Mouse (Mus musculus) kidney, embryonic 15.5 days (tissue): ENCODE measurements at regions not wholly inside any gene's neighbourhood (a gene's known extent, or its start where the extent isn't known, plus 50 kb on each side); places are given as distances from the start of the nearest gene placed in this dataset.
"Not testable (repeated sequence)": the region's sequence is repeated elsewhere in the genome, so short reads cannot be mapped to it uniquely, and the experiment has no call there.

Experiments used
- ATAC-seq: fragments of 200-750 bp; cut with Nextera tagmentation; replicated peaks from 2 replicates; pipeline ENCODE4 v1.8.0; 2017; ENCODE audit warnings: moderate TSS enrichment; ENCODE audit not compliant: low FRiP score
- H3K27ac ChIP-seq: fragments of 300-500 bp; sonication (generic); 2 replicates; pipeline ENCODE4 v1.5.1; 2015; ENCODE audit warnings: mild to moderate bottlenecking, inconsistent platforms
- H3K27me3 ChIP-seq: fragments of 300-500 bp; sonication (generic); 2 replicates; pipeline ENCODE4 v1.6.1; 2015; ENCODE audit warnings: inconsistent platforms
- H3K36me3 ChIP-seq: fragments of 300-500 bp; sonication (generic); 2 replicates; pipeline ENCODE4 v1.6.1; 2015; ENCODE audit warnings: inconsistent platforms
- H3K4me1 ChIP-seq: fragments of 300-500 bp; sonication (generic); 2 replicates; pipeline ENCODE4 v1.6.1; 2015; ENCODE audit warnings: inconsistent platforms
- H3K4me2 ChIP-seq: fragments of 300-500 bp; sonication (generic); 2 replicates; pipeline ENCODE4 v1.6.1; 2015; ENCODE audit warnings: moderate library complexity, mild to moderate bottlenecking, inconsistent platforms
- H3K4me3 ChIP-seq: fragments of 300-500 bp; sonication (generic); replicated peaks from 2 replicates; pipeline ENCODE4 v1.5.1; 2015; ENCODE audit warnings: mild to moderate bottlenecking, inconsistent platforms
- H3K9ac ChIP-seq: fragments of 300-500 bp; sonication (generic); 2 replicates; pipeline ENCODE4 v1.6.1; 2015; ENCODE audit warnings: mild to moderate bottlenecking, inconsistent platforms
- H3K9me3 ChIP-seq: fragments of 300-500 bp; sonication (generic); replicated peaks from 2 replicates; pipeline ENCODE4 v1.6.1; 2016; ENCODE audit warnings: inconsistent platforms
- WGBS: fragments of 180-500 bp; shearing (Covaris S2); methylation state at CpG from one replicate; pipeline ENCODE4 v1.1.7; 2015; ENCODE audit warnings: mixed read lengths; 5-methylcytosine and 5-hydroxymethylcytosine counted together

DNA sequence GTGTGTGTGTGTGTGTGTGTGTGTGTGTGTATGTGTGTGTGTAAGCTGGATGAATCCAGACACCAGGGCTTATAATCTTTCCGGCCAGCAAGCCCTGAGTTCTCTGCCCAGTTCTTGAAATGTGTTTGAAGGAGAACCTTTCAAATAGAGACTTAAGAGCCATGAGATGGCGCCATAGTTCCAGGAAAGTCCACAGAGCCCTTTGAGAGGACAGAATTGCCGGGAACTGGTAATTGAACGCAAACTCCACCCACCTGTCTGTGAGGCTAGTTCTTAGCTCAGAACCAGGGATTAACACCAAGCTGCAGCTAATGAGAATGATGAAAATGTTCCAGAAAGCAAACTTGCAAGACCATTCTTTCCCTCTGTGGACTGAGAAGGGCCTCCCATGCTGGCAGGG, 72.2 kb downstream of the Trim42 start:
- H3K4me3 ChIP-seq, result no peak overlapping the region
- WGBS, result 14% methylated on average over 4 of the region's 4 CpGs

DNA sequence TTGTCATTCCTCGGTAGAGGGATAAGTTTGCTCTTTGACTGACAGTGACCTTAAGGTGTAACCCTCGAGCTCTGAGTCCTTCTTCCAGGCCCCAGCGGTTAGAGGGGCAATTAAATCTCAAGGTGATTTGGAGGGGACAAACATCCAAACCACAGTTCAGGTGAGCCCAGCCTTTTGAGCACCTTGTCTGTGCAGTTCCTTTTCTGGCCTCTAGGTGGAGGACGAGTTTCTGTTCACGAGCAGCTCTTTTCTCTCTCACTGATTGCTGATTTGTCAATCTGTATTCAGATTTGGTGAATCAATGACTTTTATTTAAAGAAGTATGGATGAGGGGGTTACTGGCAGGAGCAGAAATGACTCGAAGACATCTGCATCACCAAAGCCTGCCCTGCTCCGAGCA, 74.0 kb downstream of the Trim42 start:
- Histone ChIP-seq H3K27me3 (no peaks in the 10 kb centered on the region), H3K9ac (no peak overlapping the region), H3K4me1 (no peaks in the 10 kb centered on the region), H3K4me2 (no peak overlapping the region), H3K27ac (no peak overlapping the region), H3K9me3 (no peaks in the 10 kb centered on the region), H3K36me3 (no peaks in the 10 kb centered on the region), H3K4me3 (no peak overlapping the region)
- 36% methylated on average over 7 of the region's 7 CpGs for WGBS
- ATAC-seq, result no peak

More for the DNA sequence above, 72.2 kb downstream of the Trim42 start:
- H3K27me3 ChIP-seq, result no peaks in the 10 kb centered on the region
- no peaks in the 10 kb centered on the region for H3K4me1 ChIP-seq
- no peaks in the 10 kb centered on the region for H3K9me3 ChIP-seq
- H3K4me2 ChIP-seq, result no peak overlapping the region
- H3K36me3 ChIP-seq, result no peaks in the 10 kb centered on the region
- H3K9ac ChIP-seq, result no peak overlapping the region
- H3K27ac ChIP-seq, result no peak overlapping the region
- ATAC-seq, result 0 out of 2 replicates have a peak, but pooled peaks have one; percentile 12

DNA sequence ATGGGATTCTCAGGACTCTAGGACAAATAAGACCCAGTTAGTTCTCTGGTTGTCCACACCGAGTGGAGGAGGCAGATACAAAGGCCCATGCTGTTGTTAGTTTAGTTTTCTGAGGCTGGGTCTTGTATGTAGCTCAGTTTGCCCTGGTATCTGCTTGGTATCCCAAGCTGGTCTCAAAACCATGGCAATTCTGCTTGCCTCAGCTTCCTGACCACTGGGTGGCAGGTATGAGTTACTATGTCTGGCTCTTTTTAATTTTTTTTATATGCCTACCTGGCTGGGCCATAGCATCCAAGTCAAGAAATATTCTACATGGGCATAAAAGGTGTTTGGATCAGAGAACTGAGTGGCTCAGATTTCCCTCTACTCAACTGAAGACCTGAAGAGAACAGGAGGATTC, 77.9 kb downstream of the Trim42 start:
- H3K9me3 ChIP-seq, result no peaks in the 10 kb centered on the region
- no peak overlapping the region for H3K9ac ChIP-seq
- H3K36me3 ChIP-seq, result no peaks in the 10 kb centered on the region
- 84% methylated on average over 1 of the region's 1 CpGs for WGBS
- H3K27ac ChIP-seq, result no peak overlapping the region
- ATAC-seq, result no peak
- H3K27me3 ChIP-seq, result no peaks in the 10 kb centered on the region
- no peak overlapping the region for H3K4me3 ChIP-seq
- H3K4me2 ChIP-seq, result no peak overlapping the region
- H3K4me1 ChIP-seq, result no peaks in the 10 kb centered on the region

DNA sequence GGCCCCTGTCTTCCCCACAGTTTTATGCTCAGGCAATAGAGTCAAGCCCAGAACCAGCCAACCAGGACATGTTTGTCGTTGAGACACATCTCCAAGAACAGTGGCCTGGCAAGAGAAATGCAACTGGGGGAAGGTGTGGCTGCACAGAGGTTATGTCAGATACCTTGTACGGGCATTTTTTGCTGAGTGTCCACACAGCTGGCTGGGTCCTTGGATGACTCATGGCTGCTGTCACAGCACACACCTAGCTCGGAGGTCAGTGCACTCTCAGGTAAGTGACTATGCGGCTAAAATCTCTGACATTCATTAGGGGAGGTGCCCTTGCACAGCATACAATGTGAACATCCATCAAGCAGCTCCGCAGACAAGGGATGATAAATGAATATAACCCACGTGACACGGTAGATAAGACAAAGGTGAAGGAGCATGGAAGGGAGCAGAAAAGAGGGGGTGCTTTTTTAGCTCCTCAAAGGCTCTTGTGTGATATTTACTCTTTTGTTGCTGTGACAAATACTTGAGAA, 85.4 kb downstream of the Trim42 start:
- ATAC-seq, result no peak; the same call in 1 of the 2 replicates
- Histone ChIP-seq H3K27me3 (no peaks in the 10 kb centered on the region), H3K4me1 (0 out of 2 replicates have a peak, but pooled peaks cover 5% of the 10 kb centered on the region), H3K27ac (no peak overlapping the region), H3K9ac (no peak overlapping the region), H3K4me2 (no peak overlapping the region), H3K36me3 (no peaks in the 10 kb centered on the region), H3K4me3 (no peak overlapping the region), H3K9me3 (no peaks in the 10 kb centered on the region)
- WGBS, result 47% methylated on average over 7 of the region's 7 CpGs

DNA sequence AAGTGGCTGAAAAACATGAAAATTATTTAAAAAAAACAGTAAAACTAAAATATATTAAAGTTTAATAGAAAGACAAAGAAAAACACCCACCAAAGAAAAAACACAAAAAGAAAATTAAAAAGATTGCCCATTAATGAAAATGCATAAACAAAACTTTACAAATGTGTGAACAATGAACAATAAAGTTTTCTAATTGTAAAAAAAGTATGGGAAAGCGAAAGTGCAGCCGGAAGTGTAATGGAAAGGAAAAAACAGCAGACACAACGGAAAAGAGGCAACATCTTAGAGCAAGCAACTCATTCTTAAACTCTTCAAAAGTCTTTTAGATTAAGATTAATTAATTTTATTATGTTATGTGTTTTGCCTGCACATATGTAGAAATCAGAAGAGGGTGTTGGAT, 87.7 kb downstream of the Trim42 start:
- Histone ChIP-seq H3K27me3 (no peaks in the 10 kb centered on the region), H3K36me3 (no peaks in the 10 kb centered on the region), H3K4me3 (no peak overlapping the region), H3K9me3 (no peaks in the 10 kb centered on the region), H3K27ac (no peak overlapping the region), H3K4me2 (no peak overlapping the region), H3K4me1 (0 out of 2 replicates have a peak, but pooled peaks cover 5% of the 10 kb centered on the region), H3K9ac (no peak overlapping the region)
- 85% methylated on average over 3 of the region's 3 CpGs for WGBS
- no peak for ATAC-seq

DNA sequence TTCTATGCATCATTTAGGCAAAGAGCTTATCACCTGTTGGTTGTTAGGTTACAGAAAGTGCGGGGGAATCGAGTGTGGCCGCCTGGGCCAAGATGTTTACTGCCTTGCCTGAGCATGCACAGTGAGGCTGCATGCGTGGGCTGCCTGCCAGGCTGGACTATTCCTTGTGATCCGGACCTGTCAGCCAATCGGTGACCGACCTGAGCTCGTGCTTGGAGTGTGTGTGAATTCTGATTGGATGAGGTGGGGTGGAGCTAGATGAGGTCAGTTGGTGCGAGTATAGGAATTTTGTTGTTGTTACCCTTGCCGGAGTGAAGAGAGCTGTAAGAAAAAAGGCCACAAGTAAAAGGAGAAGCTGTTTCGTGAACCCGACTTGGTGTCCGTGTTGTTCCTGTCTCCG, 94.3 kb downstream of the Trim42 start:
- not testable (repeated sequence) for H3K27me3 ChIP-seq, H3K4me1 ChIP-seq, H3K4me2 ChIP-seq, ATAC-seq, H3K36me3 ChIP-seq, H3K27ac ChIP-seq, H3K9ac ChIP-seq, H3K4me3 ChIP-seq, H3K9me3 ChIP-seq
- 84% methylated on average over 14 of the region's 14 CpGs for WGBS

DNA sequence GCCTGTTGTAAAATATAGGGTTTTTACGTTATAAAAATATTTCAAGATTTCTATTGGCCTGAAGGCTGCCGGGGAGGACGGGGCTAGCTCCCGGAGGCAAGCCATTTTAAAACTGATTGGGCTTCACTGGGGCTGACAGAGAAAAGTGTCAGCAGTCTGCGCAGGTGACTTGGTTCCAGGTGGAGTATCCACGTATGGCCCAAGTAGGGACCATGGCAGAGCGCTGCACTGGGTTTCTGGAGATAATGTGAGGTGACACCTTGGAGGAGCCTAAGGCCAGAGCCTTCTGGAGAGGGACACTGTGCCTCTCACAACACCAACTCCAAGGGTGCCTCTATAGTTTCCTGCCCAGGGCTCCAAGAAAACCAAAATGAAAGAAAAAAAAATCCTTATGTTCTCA, 95.9 kb downstream of the Trim42 start:
- Histone ChIP-seq H3K27ac (no peak overlapping the region), H3K9ac (no peak overlapping the region)

DNA sequence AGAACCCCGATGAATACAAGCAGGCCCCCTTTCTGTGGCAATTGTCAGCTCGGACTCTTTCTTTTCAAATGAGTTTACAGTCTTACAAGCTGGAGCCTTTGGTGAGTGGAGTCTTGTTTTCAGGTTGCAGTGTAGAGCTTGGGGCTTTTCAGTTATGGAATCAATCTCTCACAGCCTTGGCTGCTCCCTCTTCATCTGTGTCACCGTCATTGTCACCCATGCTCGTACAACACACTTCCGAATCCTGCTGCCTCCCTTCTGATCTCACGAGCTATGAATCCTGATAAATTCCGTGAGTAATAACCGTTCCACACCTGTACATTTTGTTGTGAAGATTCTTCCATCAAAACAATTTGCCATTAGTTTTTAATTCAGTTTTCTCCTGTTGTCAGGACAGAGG, 97.7 kb downstream of the Trim42 start:
- ATAC-seq, result no peak
- H3K4me3 ChIP-seq, result no peak overlapping the region
- no peak overlapping the region for H3K27ac ChIP-seq
- no peaks in the 10 kb centered on the region for H3K4me1 ChIP-seq
- no peaks in the 10 kb centered on the region for H3K27me3 ChIP-seq
- 96% methylated on average over 8 of the region's 8 CpGs for WGBS
- no peak overlapping the region for H3K4me2 ChIP-seq
- H3K9me3 ChIP-seq, result no peaks in the 10 kb centered on the region
- H3K9ac ChIP-seq, result no peak overlapping the region
- no peaks in the 10 kb centered on the region for H3K36me3 ChIP-seq

More for the DNA sequence above, 95.9 kb downstream of the Trim42 start:
- Histone ChIP-seq H3K4me3 (no peak overlapping the region), H3K4me2 (no peak overlapping the region), H3K36me3 (no peaks in the 10 kb centered on the region), H3K27me3 (no peaks in the 10 kb centered on the region), H3K4me1 (no peaks in the 10 kb centered on the region), H3K9me3 (no peaks in the 10 kb centered on the region)
- 91% methylated on average over 7 of the region's 7 CpGs for WGBS
- no peak for ATAC-seq

DNA sequence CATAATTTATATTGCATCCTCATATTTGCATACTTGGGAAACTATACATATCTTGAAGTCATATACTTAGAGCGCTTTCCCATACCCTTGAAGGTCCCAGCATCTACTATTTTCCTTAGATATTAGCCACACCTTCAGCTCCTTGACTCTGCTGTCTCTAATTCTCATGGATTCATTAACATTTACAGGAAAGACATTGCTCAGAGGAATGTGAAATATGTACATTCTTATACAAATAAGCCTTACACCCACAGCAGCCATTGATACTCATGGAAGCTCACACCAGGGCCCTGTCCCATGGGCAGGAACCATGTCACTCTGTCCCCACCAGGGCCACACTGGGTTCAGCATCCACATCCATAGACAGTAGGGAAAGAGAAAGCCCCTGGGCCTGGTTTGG, 122.1 kb downstream of the Trim42 start:
- Histone ChIP-seq H3K27me3 (no peaks in the 10 kb centered on the region), H3K36me3 (no peaks in the 10 kb centered on the region), H3K9ac (no peak overlapping the region), H3K4me3 (no peak overlapping the region), H3K4me1 (no peaks in the 10 kb centered on the region), H3K9me3 (no peaks in the 10 kb centered on the region), H3K27ac (no peak overlapping the region), H3K4me2 (no peak overlapping the region)
- ATAC-seq, result no peak
- WGBS, result 100% methylated on average over 1 of the region's 1 CpGs

DNA sequence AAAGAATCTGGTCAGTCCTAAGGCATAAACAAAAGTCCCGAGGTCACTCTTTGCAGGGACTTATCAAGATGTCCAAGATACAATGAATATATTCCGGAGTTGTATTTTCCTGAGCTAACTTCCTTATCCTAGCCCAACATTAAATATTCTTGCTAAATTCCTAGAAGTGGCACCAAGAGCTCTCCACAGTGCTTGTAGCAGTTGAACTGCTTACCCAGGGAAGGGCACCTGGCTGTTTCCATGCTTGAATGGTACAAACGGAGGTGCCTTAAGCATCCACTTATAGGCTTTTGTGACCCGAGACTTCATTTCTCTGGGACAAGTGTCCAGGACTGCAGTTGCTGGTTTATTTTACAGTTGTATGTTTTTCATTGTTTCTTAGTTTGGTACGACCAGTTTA, 115.1 kb upstream of the Slc25a36 start:
- Histone ChIP-seq H3K36me3 (no peaks in the 10 kb centered on the region), H3K4me2 (no peak overlapping the region), H3K4me1 (no peaks in the 10 kb centered on the region), H3K9me3 (no peaks in the 10 kb centered on the region), H3K27ac (no peak overlapping the region), H3K4me3 (no peak overlapping the region), H3K9ac (no peak overlapping the region), H3K27me3 (0 out of 2 replicates have a peak, but pooled peaks cover 4% of the 10 kb centered on the region)
- no peak for ATAC-seq
- 87% methylated on average over 5 of the region's 5 CpGs for WGBS

DNA sequence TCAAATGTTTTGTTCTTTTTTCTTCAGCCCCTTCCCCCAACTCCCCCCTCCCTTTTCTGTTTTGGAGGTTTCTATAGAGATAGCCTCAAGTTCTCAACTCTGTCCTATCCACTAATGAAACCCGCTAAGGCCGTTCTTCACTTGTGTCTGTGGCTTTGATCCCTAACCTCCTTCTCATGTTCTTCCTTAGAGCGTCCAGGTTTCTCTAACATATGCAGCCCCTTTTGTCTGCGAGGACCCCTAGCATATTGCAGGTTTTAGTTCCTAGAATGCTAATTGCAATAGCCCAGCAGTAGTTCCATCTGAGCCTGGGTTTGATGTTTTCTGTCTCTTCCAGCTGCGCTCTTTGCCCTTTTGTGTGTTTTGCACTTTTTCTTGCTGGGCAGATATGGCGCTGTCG, 113.6 kb upstream of the Slc25a36 start:
- H3K27ac ChIP-seq, result no peak overlapping the region
- H3K4me3 ChIP-seq, result no peak overlapping the region
- H3K4me1 ChIP-seq, result no peaks in the 10 kb centered on the region
- no peaks in the 10 kb centered on the region for H3K36me3 ChIP-seq
- WGBS, result 43% methylated on average over 7 of the region's 7 CpGs
- 0 out of 2 replicates have a peak, but pooled peaks cover 4% of the 10 kb centered on the region for H3K27me3 ChIP-seq
- no peak for ATAC-seq
- H3K9ac ChIP-seq, result no peak overlapping the region
- H3K4me2 ChIP-seq, result no peak overlapping the region
- H3K9me3 ChIP-seq, result no peaks in the 10 kb centered on the region

DNA sequence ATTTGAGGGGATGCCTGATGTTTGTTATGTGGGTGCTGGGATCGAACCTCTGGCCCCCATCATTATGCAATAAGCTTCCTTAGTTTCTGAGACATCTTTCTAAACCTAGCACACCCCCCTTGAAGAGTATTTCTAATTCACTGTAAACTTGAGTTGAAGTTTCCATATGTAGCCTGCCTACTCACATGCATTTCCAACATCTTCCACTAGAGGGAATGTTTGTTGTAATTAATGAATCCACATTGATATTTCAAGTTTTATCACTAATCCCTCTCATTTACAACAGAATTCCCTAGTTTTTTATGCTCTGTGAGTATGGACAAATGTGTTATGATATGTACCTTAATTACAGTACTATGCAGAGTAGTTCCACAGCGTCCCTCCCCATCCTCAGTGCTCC, 103.8 kb upstream of the Slc25a36 start:
- Histone ChIP-seq H3K27ac (no peak overlapping the region), H3K27me3 (no peaks in the 10 kb centered on the region), H3K9ac (no peak overlapping the region), H3K4me3 (no peak overlapping the region), H3K4me1 (no peaks in the 10 kb centered on the region), H3K4me2 (no peak overlapping the region), H3K36me3 (no peaks in the 10 kb centered on the region), H3K9me3 (no peaks in the 10 kb centered on the region)
- 33% methylated on average over 2 of the region's 2 CpGs for WGBS
- ATAC-seq, result no peak

DNA sequence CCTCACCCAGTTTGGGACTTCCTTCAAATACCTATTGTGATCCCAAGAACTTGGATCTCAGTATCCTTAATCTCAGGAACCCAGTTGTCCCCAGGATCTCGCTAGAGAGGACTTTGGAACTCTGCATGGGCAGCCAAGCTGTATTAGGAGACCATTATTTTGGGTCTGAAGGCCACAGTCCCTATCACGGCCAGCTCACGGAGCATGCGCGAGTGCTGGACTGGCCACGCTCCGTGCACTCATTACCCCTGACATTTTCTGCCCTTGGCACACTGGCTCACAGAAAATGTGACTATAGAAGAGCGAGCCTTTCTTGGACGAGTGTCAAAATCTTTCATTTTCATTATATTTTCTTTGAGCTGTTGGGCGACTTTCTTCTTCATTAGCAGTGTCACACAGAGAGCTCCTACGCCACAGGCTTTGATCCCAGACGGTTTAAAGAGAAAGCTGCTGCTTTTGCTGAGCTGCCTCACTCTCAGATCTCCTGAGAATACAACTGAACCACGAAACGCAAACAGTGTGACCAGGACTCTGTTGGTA, 79.4 kb upstream of the Slc25a36 start:
- Histone ChIP-seq H3K4me3 (no peak overlapping the region), H3K4me1 (no peaks in the 10 kb centered on the region), H3K9me3 (no peaks in the 10 kb centered on the region), H3K9ac (no peak overlapping the region), H3K27ac (no peak overlapping the region), H3K4me2 (no peak overlapping the region), H3K27me3 (no peaks in the 10 kb centered on the region), H3K36me3 (no peaks in the 10 kb centered on the region)
- no peak for ATAC-seq
- 86% methylated on average over 14 of the region's 14 CpGs for WGBS
